Mouse (Mus musculus) left cerebral cortex, adult 18-20 months (tissue): Measurements from ENCODE around the gene Faf1. TPM values are rescaled to one million over a fixed set of nuclear protein-coding genes. Genes with fewer than 3 reads are reported as not detected.

Experiments
- DNase-seq, 2 experiments: peaks; one replicate each; pipeline ENCODE4 v3.0.0; 2021 to 2022; ENCODE audit warnings: low spot score in 2 of 2, mixed read lengths in 1 of 2
- total RNA-seq, 2 experiments: library from RNA; stranded (reverse); gene quantifications; 2 replicates each; pipeline ENCODE4 v1.2.3; 2021

The Faf1 gene
- total RNA-seq, 2 experiments from 2014 or later = 24.6 to 25.8 TPM

- no peak for DNase-seq
These were observed 92.7 kb downstream of the Faf1 start for GRCm38 (mm10) chr4:109769071-109769470.

DNA sequence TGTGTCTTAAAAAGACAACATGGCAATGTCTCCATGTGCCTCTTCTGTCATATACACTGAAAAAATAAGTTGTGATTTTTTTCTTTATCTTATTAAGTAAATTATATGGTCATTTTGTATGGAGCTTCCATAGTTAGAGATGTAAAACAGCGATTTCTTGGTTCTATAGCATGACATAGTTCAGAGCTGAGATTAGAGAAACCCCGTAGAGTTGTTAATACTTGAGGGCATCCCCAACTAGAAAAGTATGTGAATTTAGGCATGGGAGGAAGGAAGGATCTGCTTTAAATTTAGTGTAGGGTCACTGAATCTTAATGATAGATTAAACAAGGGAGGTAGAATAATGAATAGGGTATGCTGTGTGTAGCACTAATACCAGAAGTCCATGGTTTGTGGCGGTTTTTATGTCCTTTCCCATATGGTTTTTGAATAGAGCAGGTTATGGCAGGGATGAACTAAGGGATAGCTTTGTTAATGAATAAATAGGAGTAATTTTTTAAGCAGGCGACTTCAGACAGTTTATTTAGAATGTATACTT lies 106.3 kb downstream of the Faf1 start:
- DNase-seq = no peak

DNA sequence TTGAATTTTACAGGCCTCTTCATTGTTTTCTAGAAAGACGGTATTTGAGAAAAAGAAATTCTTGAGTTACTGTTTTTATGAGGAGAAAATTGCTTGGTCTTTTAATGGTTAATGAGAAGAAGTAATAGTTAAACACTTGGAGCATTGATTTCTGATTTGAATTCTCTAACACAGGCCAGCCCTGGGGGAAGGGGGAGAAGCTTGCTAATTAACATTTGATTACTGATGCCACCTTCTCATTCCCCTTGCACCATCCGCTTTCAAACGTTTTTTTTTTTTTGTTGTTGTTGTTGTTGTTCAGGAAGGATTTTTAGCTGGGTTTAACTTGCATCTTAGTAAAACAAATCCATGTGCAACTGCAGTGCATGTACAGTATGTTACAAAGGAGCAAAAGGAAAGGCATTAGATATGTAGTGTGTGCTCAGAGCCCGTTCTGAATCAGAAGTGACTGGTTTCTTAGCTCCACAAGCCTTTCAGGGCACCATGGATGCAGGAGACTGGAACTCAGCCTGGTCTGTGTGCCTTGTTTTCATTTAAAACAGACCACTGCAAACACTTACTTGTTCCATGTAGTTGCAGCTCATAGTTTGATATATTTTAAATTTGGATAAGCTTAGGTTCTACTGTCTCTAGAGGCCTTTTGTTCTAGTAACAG lies 113.1 kb downstream of the Faf1 start:
- DNase-seq = no peak

- DNase-seq = no peak
These were observed 115.9 kb downstream of the Faf1 start for GRCm38 (mm10) chr4:109792331-109792730.

- DNase-seq = no peak
These were observed 116.7 kb downstream of the Faf1 start for GRCm38 (mm10) chr4:109793072-109793471.

GRCm38 (mm10) chr4:109797511-109798182 lies 121.3 kb downstream of the Faf1 start:
- DNase-seq = no peak

GRCm38 (mm10) chr4:109806408-109806807 lies 130.0 kb downstream of the Faf1 start:
- no peak for DNase-seq

- no peak for DNase-seq
These were observed 138.8 kb downstream of the Faf1 start for GRCm38 (mm10) chr4:109815161-109815560.

GRCm38 (mm10) chr4:109815592-109815991 lies 139.2 kb downstream of the Faf1 start:
- no peak for DNase-seq

GRCm38 (mm10) chr4:109819455-109819854 lies 143.1 kb downstream of the Faf1 start:
- no peak for DNase-seq

DNA sequence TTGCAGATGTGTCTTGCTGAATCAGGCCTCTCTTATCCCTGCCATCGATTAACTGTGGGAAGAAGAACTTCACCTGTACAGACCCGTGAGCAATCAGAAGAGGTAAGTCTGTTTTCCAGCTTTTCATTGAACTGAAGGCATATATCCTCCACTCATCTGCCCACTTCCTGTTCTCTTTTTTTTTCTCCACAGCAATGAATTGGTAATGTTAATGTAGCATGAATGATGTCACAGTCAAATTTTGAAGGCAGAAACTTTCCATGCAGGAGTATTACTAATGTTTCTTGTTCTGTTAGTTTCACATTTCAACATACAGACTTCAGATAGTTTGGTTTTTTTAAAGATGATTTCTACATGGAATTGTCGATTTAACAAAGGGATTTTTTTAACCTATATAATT lies 153.4 kb downstream of the Faf1 start:
- DNase-seq = no peak

DNA sequence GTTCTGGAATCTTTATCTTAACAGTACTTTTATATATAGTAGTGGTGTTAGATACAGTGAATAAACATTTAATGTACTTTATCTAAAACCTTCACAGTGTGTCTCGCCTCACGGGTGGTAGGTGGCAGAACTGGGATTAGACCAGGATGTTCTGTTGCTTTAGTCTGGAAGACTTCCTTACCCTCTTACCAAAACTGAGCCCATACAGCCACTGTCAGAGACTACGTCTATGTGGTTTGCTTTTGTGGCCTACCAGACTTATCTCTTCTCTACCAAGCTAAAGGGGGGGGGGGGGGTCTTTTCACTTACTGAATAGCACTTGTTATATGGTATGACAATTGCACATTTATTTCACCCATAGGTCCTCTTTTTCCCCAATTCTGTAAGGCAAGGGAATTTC lies 181.5 kb downstream of the Faf1 start:
- no peak for DNase-seq

DNA sequence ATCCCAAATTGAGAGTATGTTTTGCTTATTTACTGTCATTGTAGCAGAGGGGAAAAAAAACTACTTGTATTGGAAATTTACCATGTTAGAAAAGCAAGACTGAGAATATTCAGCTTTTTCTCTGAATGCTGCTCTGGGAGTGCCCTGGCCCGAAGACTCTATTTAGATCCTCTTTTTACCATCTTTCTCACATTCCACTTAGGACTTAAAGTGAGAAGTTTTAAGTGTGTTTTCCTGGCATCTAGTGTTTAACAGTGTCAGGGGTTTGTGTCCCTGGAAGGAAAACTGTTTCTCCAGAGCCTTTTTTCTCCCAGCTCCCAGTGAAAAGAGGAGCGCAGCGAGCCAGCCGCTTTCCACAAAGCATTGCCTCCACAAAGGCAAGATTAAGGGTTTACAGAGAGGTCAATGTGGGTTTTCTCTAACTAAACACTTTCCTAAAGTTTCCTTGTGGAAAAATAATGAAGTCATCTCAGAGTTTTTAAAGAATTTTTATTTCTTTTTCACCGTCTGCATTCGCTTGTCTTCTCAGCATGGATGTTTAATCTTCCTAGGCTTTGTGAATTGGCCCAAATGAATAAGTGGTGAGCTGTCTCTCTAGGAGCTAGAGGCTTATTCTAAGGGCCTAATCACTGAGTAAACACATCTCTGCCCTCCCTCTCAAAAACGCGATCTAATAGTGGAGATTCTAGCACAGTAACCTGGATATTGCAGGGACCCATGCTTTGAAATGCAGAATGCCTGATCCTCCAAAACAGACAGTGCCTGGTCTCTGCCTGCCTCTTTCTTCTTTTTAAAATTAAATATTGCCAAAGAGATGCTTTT lies 182.4 kb downstream of the Faf1 start:
- no peak for DNase-seq

GRCm38 (mm10) chr4:109859401-109859800 lies 183.0 kb downstream of the Faf1 start:
- no peak for DNase-seq

DNA sequence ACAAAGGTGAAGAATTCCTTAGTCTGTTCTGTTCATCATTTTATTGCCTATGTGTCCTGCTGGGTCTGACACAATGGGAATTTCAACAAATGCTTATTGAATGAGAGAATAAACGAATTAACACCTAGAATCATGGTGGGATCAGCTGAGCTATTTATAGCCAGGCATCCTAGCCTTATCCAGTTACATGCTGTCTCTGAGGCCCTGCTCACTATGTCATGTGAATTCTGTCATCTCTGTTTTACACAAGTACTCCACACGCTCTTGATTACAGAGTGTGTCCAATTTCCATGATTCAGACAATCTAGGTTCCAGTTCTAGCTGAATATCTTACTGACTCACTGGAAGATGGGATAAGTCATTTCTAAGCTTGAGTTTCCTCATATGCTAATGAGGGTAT lies 183.9 kb downstream of the Faf1 start:
- no peak for DNase-seq

DNA sequence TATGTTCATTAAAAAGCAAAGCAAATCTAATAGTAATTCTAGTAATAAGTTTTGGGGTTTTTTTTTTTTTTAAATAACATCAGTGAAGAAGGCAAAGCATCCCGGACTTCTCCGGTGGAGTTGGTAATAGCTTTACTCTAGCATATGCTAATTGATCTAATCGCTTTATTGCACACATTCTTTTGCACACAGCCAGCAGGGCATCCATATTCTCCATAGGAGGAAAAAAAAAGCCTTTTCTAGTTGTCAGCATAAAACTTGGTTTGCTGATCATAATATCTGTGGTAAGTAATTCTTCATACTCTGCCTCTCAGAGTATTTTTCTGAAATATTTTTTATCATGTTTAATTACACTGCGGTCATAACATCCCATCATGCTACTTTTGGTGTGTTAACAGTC lies 185.9 kb downstream of the Faf1 start:
- no peak for DNase-seq

GRCm38 (mm10) chr4:109863021-109863420 lies 186.6 kb downstream of the Faf1 start:
- no peak for DNase-seq

- no peak for DNase-seq
These were observed 192.6 kb downstream of the Faf1 start for GRCm38 (mm10) chr4:109868897-109869484.

- no peak for DNase-seq
These were observed 207.9 kb downstream of the Faf1 start for GRCm38 (mm10) chr4:109884333-109884732.

DNA sequence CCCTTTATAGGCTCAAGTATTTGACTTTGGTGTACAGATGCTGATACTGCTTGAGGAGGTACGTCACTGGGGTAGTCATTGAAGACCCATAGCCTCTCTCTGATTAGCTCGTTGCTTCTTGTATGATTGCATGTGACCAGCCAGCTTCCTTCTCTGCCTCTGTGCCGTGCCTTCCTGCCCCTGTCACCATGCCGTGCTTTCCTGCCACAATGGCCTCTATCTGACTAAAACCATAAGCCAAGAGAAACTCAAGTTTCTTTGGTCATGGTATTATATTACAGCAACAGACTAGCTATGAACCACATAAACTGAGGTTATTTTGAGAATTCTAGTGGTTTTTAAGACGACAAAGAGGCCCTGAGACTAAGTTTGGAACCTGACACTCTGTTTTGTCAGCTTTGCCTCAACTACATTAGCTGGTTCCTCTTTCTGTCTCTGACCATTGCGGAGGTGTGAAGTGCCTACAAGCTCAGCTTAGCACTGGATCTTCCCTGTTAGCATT lies 211.5 kb downstream of the Faf1 start:
- DNase-seq = no peak
